Mouse (Mus musculus) heart, embryonic 10.5 days (tissue): ENCODE data around the gene Gipr. TPM values are rescaled to one million over a fixed set of nuclear protein-coding genes. Genes with fewer than 3 reads are reported as not detected.

ENCODE experiments used
- microRNA counts: library from miRNA; unstranded; fragments of <30 nt; microRNA quantifications from one replicate; lab custom pipeline; 2017
- microRNA-seq: library from miRNA; unstranded; fragments of <30 nt; microRNA quantifications from one replicate; pipeline ENCODE4, GENCODE M21; 2017
- polyA plus RNA-seq: library from polyadenylated mRNA; unstranded; fragments of >200 nt; fragmentation: Nextera tagmentation; extraction: Ambion mirVana; gene quantifications from 2 replicates; pipeline ENCODE4 v1.2.1, GENCODE M21; 2016

The Gipr gene
- polyA plus RNA-seq, 1 experiment from 2014 or later, result 9.7 TPM

MicroRNA genes within 50 kb of the gene (microRNA counts, 519-probe panel; counts per million panel counts)
- microRNA mmu-miR-330 (lab: Ali Mortazavi, UCI), result not detected

Small RNA genes within 50 kb of the gene (microRNA-seq; reads per million reads assigned to microRNA genes)
- gene Mir330, result 405 reads per million, percentile 70 among the genes with 10 or more reads in this experiment

Other genes with a start within 250 kb of the Gipr start
- 0.53 and 0.57 TPM in 2 replicates for gene Nova2, start 240.2 kb downstream of the Gipr start, polyA plus RNA-seq
- gene Nanos2, start 178.7 kb downstream of the Gipr start, polyA plus RNA-seq, result not detected in 2 replicates
- 2.1 and 3.3 TPM in 2 replicates for gene Mypop, start 174.9 kb downstream of the Gipr start, polyA plus RNA-seq
- 14.9 and 27.0 TPM in 2 replicates for gene Irf2bp1, start 162.1 kb downstream of the Gipr start, polyA plus RNA-seq
- gene Foxa3, start 142.6 kb downstream of the Gipr start, polyA plus RNA-seq, result 0.36 and 8.6 TPM in 2 replicates
- 34.0 and 44.5 TPM in 2 replicates for gene Sympk, start 141.8 kb downstream of the Gipr start, polyA plus RNA-seq
- not detected in 2 replicates for gene Rsph6a, start 111.4 kb downstream of the Gipr start, polyA plus RNA-seq
- gene Dmwd, start 89.9 kb downstream of the Gipr start, polyA plus RNA-seq, result 14.8 and 18.0 TPM in 2 replicates
- 16.9 and 17.7 TPM in 2 replicates for gene Dmpk, start 82.3 kb downstream of the Gipr start, polyA plus RNA-seq
- gene Six5, start 71.5 kb downstream of the Gipr start, polyA plus RNA-seq, result 5.7 and 6.1 TPM in 2 replicates
- gene Gm4969, start 47.8 kb downstream of the Gipr start, polyA plus RNA-seq, result 1.7 and 2.1 TPM in 2 replicates
- gene Fbxo46, start 46.3 kb downstream of the Gipr start, polyA plus RNA-seq, result 12.2 and 13.1 TPM in 2 replicates
- 10.8 and 12.1 TPM in 2 replicates for gene Qpctl, start 16.8 kb downstream of the Gipr start, polyA plus RNA-seq
- 132 and 142 TPM in 2 replicates for gene Snrpd2, start 16.4 kb downstream of the Gipr start, polyA plus RNA-seq
- 12.2 and 14.2 TPM in 2 replicates for gene Eml2, start 10.3 kb upstream of the Gipr start, polyA plus RNA-seq
- gene Gpr4, start 46.4 kb upstream of the Gipr start, polyA plus RNA-seq, result 1.0 and 1.8 TPM in 2 replicates
- gene Opa3, start 62.2 kb upstream of the Gipr start, polyA plus RNA-seq, result 46.8 and 47.9 TPM in 2 replicates
- 99.0 and 112 TPM in 2 replicates for gene Vasp, start 105.7 kb upstream of the Gipr start, polyA plus RNA-seq
- 0.13 TPM in 1 of 2 replicates, not detected in the other for gene Ppm1n, start 113.9 kb upstream of the Gipr start, polyA plus RNA-seq
- 22.4 and 26.0 TPM in 2 replicates for gene Rtn2, start 116.5 kb upstream of the Gipr start, polyA plus RNA-seq
- gene Fosb, start 143.9 kb upstream of the Gipr start, polyA plus RNA-seq, result 0.24 and 0.27 TPM in 2 replicates
- 74.0 and 84.2 TPM in 2 replicates for gene Ercc1, start 178.7 kb upstream of the Gipr start, polyA plus RNA-seq
- gene Cd3eap, start 193.4 kb upstream of the Gipr start, polyA plus RNA-seq, result 23.2 and 27.8 TPM in 2 replicates
- 12.0 and 16.2 TPM in 2 replicates for gene Ppp1r13l, start 193.6 kb upstream of the Gipr start, polyA plus RNA-seq
- 19.2 and 19.3 TPM in 2 replicates for gene Ercc2, start 215.9 kb upstream of the Gipr start, polyA plus RNA-seq
- gene Klc3, start 238.0 kb upstream of the Gipr start, polyA plus RNA-seq, result 4.4 and 5.8 TPM in 2 replicates
- 3.6 and 9.8 TPM in 2 replicates for gene Ckm, start 238.6 kb upstream of the Gipr start, polyA plus RNA-seq